Mouse (Mus musculus): ENCODE results near the gene Lats2.

- TF ChIP-seq CTCF (IDR thresholded peaks at IDR 0.05; ENCODE audit: extremely low read depth, insufficient read depth, insufficient read length, insufficient replicate concordance), result no peak
- TF ChIP-seq POLR2A (IDR thresholded peaks at IDR 0.05; ENCODE audit: low read depth, low read length), result no peak
Measured at GRCm38 (mm10) chr14:57691316-57691715, 66.9 kb downstream of the Lats2 start.
